Mouse (Mus musculus) retina, embryonic 14.5 days (tissue): ENCODE measurements around the gene Gpn1.

ENCODE experiments used
- DNase-seq: peaks from one replicate; pipeline ENCODE4 v3.0.0-alpha.2; 2015; ENCODE audit warnings: low spot score

Gpn1 gene

GRCm38 (mm10) chr5:31560352-31560751, 65.8 kb downstream of the Gpn1 start:
- no peak for DNase-seq

GRCm38 (mm10) chr5:31562036-31562666, 67.6 kb downstream of the Gpn1 start:
- DNase-seq: no peak
